Mouse (Mus musculus) heart, adult 11 months (tissue): ENCODE data around the gene Gpr162.
A peak's percentile ranks its signal among the peaks of the same experiment; 100 is the strongest.

Source experiments
- DNase-seq: peaks from one replicate; pipeline ENCODE4 v3.0.0; 2022

The Gpr162 gene

DNA sequence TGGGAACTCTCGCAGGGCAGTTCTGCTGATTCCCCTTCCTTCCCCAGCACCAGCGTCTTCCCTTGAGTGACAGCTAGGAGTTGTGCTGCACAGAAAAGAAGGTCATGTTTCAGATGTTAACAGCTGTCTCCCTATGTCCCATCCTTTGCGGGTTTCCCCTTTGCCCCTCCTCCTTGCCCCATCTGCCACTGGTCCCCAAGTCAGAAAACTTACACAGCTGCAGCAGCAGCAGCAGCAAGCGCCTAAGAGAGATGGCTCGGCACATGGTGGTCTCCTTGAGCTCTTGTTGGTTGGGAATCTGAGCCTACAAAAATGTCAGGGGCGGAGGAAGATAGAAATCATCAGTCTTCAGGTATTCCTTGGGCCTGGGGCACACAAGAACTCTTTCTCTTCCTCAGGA lies 15.6 kb upstream of the Gpr162 start:
- no peak for DNase-seq

DNA sequence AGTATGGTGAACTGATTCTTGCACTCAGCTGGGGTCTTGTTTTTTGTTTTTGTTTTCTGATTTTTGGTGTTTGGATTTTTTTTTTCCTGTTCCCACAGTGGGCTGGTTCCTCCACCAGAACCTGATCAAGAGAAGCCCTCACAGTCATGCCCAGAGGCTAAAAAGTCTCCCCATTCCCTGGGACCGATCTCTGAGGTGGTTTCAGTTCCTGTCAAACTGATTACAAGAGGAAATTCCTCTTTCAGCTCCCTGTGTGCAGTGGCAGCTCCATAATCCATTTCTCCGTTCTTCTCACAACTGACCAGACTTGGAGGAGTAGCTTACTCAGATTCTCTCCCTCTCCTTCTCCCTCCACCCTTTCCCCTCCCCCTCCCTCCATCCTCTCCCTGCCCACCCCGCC lies 10.6 kb upstream of the Gpr162 start:
- DNase-seq: no peak

DNA sequence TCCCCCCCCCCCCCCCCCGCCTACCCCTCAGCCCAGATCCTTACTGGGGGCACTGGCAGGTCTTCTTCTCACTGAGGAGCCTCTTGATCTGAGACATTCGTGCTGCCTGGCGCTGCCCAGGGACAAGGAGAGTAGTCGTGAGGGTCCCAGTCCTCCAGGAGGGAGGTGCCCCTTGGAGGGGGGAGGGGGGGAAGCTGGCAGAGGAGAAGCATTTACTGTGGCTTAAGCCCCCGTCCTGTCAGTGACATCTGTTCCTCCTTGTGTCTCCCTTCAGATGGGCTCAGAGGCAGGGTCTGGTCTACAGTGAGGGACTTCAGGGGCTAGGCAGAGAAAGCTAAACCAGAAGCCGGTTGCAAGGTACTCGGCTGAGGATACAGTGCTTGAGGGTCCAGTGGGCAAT lies 2.8 kb upstream of the Gpr162 start:
- no peak for DNase-seq

GRCm38 (mm10) chr6:124865766-124866362 lies 2.1 kb upstream of the Gpr162 start:
- DNase-seq: no peak

DNA sequence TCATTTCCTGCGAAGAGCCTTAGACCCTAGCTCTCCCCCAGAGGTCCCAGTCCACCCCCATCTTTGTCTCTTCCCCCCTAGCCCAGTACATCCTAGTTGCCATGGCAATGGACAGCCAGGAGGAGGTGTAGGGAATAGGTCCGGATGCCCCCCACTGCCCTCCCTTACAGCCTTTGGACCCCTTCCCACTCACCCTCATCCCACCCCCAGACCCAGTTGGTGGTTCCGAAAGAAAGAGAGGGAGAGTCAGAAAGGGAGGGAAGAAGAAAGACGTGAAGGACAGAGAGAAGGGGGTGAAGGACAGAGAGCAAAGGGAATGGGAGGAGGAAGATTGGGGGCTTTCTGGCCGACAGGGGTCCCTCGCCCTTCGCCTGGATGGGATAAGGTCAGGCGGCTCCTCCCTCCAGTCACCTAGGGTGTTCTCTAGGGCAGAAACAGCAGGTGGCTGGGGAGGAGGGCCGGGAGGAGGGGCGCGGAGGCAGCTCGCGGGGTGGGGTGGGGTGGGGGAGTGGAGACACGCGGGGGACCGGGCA lies 592 bp downstream of the Gpr162 start:
- no peak for DNase-seq

DNA sequence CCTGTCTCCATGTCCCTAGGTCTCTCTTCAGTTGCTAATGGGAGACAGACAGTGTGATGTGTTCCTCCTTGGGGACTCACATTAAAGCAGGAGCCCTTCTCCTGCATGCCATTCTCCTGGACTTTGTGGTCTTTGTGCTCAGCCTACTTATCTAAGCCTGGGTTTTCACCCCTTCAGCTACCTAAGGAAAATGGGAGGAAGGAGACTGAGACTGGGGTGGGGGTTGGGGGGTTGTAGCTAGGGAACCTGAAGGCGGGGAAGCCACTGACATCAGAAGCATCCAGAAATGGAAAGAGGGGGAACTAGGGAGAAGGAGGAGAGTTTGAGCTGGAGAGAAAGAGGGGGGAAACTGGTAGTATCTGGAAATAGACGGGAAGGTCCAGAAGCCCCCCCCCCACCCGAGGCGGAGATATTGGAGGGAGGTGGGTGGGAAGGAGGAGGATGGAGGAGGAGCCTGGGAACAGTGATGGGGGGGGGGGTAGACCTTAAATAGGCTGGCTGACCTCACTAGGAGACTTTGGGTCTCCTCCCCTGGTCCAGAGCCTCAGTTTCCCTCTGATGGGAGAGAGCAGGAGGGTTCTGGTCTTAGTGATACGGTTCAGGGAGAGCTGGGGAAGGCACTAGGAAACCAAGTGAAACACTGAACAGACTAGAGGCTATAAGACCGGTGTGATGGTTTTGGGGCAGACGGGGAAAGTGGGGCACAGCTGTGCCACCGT lies 1.2 kb downstream of the Gpr162 start:
- DNase-seq: no peak

GRCm38 (mm10) chr6:124861802-124862201 lies 2.0 kb downstream of the Gpr162 start:
- no peak for DNase-seq

- no peak for DNase-seq
Observed at GRCm38 (mm10) chr6:124861266-124861665, 2.5 kb downstream of the Gpr162 start.

- DNase-seq: no peak
Observed at GRCm38 (mm10) chr6:124860511-124860910, 3.3 kb downstream of the Gpr162 start.

DNA sequence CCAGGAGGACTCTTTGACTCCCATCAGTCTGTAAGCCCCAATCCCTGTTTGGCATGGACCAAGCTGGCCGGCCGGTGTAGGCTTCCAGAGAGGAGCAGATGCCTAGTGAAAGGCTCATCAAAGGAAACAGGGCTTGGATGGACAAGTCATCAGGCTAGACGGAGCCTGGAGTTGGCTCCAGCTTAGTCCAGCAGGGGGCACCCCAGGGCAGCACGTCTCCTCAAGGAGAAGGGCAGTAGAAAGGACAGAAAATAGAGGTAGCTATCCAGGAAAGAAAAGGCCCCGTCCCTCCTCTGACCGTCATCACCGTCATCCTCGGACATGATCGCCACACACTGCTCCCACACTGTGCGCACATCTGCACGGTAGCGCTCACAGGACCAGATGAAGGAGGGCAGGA lies 4.1 kb downstream of the Gpr162 start:
- peak; percentile 96 for DNase-seq

DNA sequence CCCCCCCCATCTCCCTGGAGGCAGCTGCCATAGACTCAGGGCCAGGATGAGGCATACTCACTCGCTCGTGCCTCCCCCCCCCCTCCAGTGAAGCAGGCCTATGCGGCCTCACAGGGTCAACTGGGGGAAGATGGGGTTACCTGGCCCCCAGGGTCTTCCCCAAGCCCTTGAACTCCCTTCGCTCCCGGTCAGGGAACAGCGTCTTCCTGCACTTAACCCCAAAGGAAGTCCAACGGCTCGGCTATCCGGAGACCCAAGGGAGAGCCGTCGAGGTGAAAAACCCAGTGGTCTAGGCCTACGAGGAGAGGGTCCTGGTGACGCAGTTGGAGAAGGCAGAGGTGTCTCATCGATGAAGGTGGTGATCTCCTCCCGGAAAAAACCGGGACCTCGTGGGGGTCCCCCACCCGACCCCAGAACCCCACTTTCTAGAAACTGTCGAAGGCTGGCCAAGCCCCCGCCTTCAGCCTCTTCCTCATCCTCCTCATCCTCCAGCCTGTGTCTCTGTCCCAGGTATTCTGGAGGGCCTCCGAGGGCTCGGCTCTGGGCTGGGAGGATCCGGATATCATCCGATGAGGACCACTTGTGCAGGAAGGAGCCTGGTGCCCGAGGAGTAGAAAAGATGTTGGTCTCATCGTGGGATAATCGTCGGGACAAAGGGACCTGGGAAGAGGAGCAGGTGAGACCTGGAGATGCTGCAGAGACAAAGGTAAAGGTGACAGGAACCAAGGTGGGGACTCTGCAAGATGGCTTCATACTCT lies 5.0 kb downstream of the Gpr162 start:
- peak; percentile 94 for DNase-seq

DNA sequence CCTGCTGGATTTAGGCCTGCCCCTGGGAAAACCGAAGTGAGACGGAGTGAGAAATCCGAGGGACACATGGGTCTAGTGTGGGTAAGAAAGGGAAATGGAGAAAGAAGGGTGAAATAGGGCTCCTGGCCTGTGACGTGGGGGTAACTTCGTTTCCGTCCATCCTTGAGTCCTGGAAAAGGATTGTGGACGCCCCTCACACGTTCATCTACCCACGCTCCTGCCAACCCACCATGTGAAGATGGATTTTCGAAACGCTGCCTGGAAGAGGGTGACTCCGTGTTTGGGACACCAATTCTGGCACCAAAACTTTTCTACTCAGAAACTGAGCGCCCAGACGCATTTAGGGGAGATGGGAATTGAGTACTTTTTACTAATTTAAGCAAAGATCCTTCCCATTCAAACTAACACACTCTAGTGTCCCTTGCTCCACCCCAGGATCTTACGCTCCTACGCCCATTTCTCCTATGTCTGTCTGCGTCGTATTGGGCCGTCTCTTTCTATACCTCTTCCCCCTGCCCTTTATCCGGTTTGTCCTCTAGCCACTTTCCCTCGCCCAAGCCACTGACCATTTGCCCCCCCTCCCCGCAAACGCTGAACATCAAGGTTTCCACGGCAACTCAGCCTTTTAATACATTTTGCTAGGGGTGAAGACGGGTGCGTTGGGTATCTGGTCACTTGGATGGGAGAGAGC lies 5.8 kb downstream of the Gpr162 start:
- no peak for DNase-seq

DNA sequence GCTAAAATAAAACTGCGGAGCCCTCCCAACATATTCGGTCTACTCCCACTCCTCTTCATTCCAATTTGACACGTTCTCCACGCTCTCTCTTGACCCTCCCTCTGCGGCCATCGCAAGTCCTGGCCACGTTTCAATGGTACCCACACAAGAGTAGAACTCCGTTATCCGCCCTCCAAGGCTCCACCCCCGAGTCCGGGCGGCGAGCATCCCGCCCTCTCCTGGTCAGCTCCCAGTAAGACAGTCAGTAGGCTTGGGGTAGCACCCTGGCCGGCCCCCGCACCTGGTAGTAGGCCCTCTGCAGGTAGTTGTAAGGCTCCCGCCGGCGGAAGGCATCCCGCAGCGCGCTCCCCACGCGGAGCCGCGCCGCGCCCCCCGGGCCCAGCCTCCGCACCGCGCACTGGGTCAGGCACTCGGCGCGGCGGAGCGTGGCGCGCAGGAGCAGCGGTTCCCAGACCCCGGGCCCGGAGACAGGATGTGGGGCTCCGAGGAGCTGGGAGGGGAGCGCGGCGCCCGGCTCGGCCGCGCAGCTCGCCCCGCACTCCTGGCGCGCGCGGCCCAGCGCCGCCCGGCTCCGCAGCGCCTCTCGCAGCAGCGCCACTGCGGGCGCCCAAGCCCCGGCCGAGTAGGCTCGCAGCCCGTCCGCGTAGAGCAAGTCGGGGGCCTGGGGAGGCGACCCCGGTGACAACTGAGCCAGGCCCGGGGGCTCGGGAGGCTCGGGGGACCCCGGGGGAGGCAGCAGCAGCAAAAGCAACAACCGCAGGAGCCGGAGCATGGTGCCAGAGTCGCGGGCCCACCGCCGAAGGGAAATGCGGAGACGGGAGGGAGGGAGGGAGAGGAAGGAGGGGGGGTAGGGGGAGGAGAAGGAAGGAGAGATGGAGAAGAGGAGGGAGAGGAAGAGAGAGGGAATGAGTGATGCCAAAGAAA lies 6.6 kb downstream of the Gpr162 start, which contains the start of gene P3h3:
Gene P3h3 (minus strand): TSS at position 837 of the 924 bp plus-strand sequence.
- peak; percentile 99 for DNase-seq

- DNase-seq: peak; percentile 90
Observed at GRCm38 (mm10) chr6:124856321-124856720, 7.5 kb downstream of the Gpr162 start.

GRCm38 (mm10) chr6:124854647-124855046 lies 9.1 kb downstream of the Gpr162 start:
- peak; percentile 90 for DNase-seq

- DNase-seq: no peak
Observed at GRCm38 (mm10) chr6:124850535-124850934, 13.2 kb downstream of the Gpr162 start.

DNA sequence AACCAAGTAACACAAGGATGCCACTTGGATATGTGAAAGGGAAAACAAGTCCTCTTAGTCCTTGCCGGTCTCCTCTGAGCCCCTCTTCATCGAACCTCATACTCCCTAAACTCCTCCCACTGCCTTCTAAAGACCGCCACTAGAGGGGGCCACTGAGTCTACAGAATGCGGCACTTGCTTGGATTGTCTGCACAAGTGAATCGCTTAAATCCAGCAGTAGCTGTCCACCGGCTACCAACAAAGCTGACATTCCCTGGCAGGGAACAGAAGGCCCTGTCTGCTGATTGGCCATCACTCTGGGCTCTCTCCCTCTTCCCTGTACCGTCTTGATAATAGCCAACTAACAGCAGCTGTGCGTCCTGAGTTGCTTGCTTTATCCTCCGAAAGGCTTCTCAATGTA lies 16.5 kb downstream of the Gpr162 start:
- DNase-seq: peak; percentile 98

- DNase-seq: no peak
Observed at GRCm38 (mm10) chr6:124840241-124841167, 23.3 kb downstream of the Gpr162 start, which contains the start of gene Gnb3. Gnb3 (minus strand) TSS chr6:124840275.

- DNase-seq: peak; percentile 97
Observed at GRCm38 (mm10) chr6:124839805-124840204, 24.0 kb downstream of the Gpr162 start.

- no peak for DNase-seq
Observed at GRCm38 (mm10) chr6:124836411-124836810, 27.4 kb downstream of the Gpr162 start.

GRCm38 (mm10) chr6:124835531-124835930 lies 28.3 kb downstream of the Gpr162 start:
- no peak for DNase-seq
